In genomic region chr12:117619523-117620023, GRCm38 (mm10) we compare ENCODE assay signal across 26 mouse cellular contexts.
DNase-seq lines count a peak whose midpoint lies in the region; ATAC-seq and TF ChIP-seq lines count a peak whose summit lies in the region.
"Had no signal": no experiment of that assay in that cellular context is flagged by ENCODE, and none has a peak within 500 bp of the region (broad histone marks: within the 10 kb centered on the region; RNA-seq: fewer than 3 reads in every experiment).

No protein-coding gene starts in this region.

- no peak overlapping the region for H3K4me3 ChIP-seq in forebrain, postnatal 0 days (ENCODE audit: low read depth, low read length)
- H3K4me3 ChIP-seq in forebrain, embryonic 13.5 days, result no peak overlapping the region
- no peak overlapping the region for H3K4me3 ChIP-seq in hindbrain, postnatal 0 days (ENCODE audit: low read length)
- H3K4me3 ChIP-seq in hindbrain, embryonic 11.5 days (ENCODE audit: low read depth, low read length), result no peak overlapping the region
- H3K4me3 ChIP-seq: heart, embryonic 13.5 days; hindbrain, embryonic 15.5 days; limb, embryonic 10.5 days; limb, embryonic 15.5 days; liver, embryonic 13.5 days; megakaryocyte, embryonic 14.5 days; midbrain, embryonic 13.5 days; neural tube, embryonic 13.5 days had no signal

- no peak overlapping the region for H3K9ac ChIP-seq in forebrain, postnatal 0 days
- H3K9ac ChIP-seq in forebrain, embryonic 13.5 days, result no peak overlapping the region
- no peak overlapping the region for H3K9ac ChIP-seq in hindbrain, postnatal 0 days (replicated peaks; ENCODE audit: low read length)
- H3K9ac ChIP-seq in hindbrain, embryonic 11.5 days (ENCODE audit: low read depth, low read length), result no peak overlapping the region
- H3K9ac ChIP-seq: heart, embryonic 13.5 days; hindbrain, embryonic 15.5 days; limb, embryonic 15.5 days; liver, embryonic 13.5 days; midbrain, embryonic 13.5 days; neural tube, embryonic 13.5 days had no signal

- no peak overlapping the region for H3K27ac ChIP-seq in forebrain, postnatal 0 days (ENCODE audit: low read depth, low read length)
- H3K27ac ChIP-seq in forebrain, embryonic 13.5 days, result no peak overlapping the region
- no peak overlapping the region for H3K27ac ChIP-seq in hindbrain, postnatal 0 days
- H3K27ac ChIP-seq in hindbrain, embryonic 11.5 days (ENCODE audit: low read depth, low read length), result no peak overlapping the region
- H3K27ac ChIP-seq: heart, embryonic 13.5 days; hindbrain, embryonic 15.5 days; limb, embryonic 10.5 days; limb, embryonic 15.5 days; liver, embryonic 13.5 days; midbrain, embryonic 13.5 days; neural tube, embryonic 13.5 days had no signal

- peak; percentile 29; the same call in 1 of the 2 replicates for ATAC-seq in forebrain, postnatal 0 days
- no peak for ATAC-seq in forebrain, embryonic 13.5 days
- ATAC-seq in hindbrain, postnatal 0 days, result 0 out of 2 replicates have a peak, but pooled peaks have one; percentile 7
- no peak for ATAC-seq in hindbrain, embryonic 11.5 days (ENCODE audit: low FRiP score)
- ATAC-seq in megakaryocyte progenitor cell, adult 5-6 weeks (replicated peaks; ENCODE audit: poor library complexity), result 0 out of 2 replicates have a peak, but pooled peaks have one; percentile 26
- ATAC-seq: CD4-positive, CD25-positive, alpha-beta regulatory T cell, adult 4 months; intestine, embryonic 16.5 days; midbrain, embryonic 13.5 days had no signal

- no peaks in the 10 kb centered on the region for H3K36me3 ChIP-seq in forebrain, postnatal 0 days (ENCODE audit: insufficient read depth)
- H3K36me3 ChIP-seq in forebrain, embryonic 13.5 days (ENCODE audit: poor library complexity, severe bottlenecking), result no peaks in the 10 kb centered on the region
- H3K36me3 ChIP-seq in hindbrain, postnatal 0 days (ENCODE audit: insufficient read depth, low read length), result no peaks in the 10 kb centered on the region
- H3K36me3 ChIP-seq in hindbrain, embryonic 11.5 days (ENCODE audit: control insufficient read depth, insufficient read depth, low read length), result no peaks in the 10 kb centered on the region
- H3K36me3 ChIP-seq: heart, embryonic 13.5 days; hindbrain, embryonic 15.5 days; limb, embryonic 10.5 days; limb, embryonic 15.5 days; liver, embryonic 13.5 days; midbrain, embryonic 13.5 days; neural tube, embryonic 13.5 days had no signal

- H3K4me1 ChIP-seq in forebrain, postnatal 0 days (ENCODE audit: insufficient read depth), result no peaks in the 10 kb centered on the region
- peaks cover 7% of the 10 kb centered on the region; the same call in 1 of the 2 replicates for H3K4me1 ChIP-seq in forebrain, embryonic 13.5 days
- no peaks in the 10 kb centered on the region for H3K4me1 ChIP-seq in hindbrain, postnatal 0 days (ENCODE audit: insufficient read depth, low read length)
- no peaks in the 10 kb centered on the region for H3K4me1 ChIP-seq in hindbrain, embryonic 11.5 days (replicated peaks; ENCODE audit: control insufficient read depth, insufficient read depth, low read length)
- H3K4me1 ChIP-seq: hindbrain, embryonic 15.5 days; limb, embryonic 15.5 days; liver, embryonic 13.5 days; megakaryocyte, embryonic 14.5 days had no signal

- no peaks in the 10 kb centered on the region for H3K27me3 ChIP-seq in forebrain, postnatal 0 days (ENCODE audit: insufficient read depth, low read length)
- peaks cover 15% of the 10 kb centered on the region; the same call in 1 of the 2 replicates for H3K27me3 ChIP-seq in forebrain, embryonic 13.5 days
- H3K27me3 ChIP-seq in hindbrain, postnatal 0 days (ENCODE audit: insufficient read depth, low read length), result no peaks in the 10 kb centered on the region
- H3K27me3 ChIP-seq in hindbrain, embryonic 11.5 days (ENCODE audit: control insufficient read depth, insufficient read depth, low read length), result no peaks in the 10 kb centered on the region
- H3K27me3 ChIP-seq: heart, embryonic 13.5 days; hindbrain, embryonic 15.5 days; limb, embryonic 15.5 days; liver, embryonic 13.5 days; megakaryocyte, embryonic 14.5 days; midbrain, embryonic 13.5 days had no signal

- WGBS in forebrain, postnatal 0 days, result 38% methylated on average over 4 of the region's 4 CpGs
- 54% methylated on average over 4 of the region's 4 CpGs for WGBS in forebrain, embryonic 13.5 days
- 47% methylated on average over 4 of the region's 4 CpGs for WGBS in hindbrain, postnatal 0 days
- WGBS in hindbrain, embryonic 11.5 days, result 79% methylated on average over 4 of the region's 4 CpGs

- TF ChIP-seq CTCF in forebrain, postnatal 0 days (IDR thresholded peaks at IDR 0.05; ENCODE audit: low read depth), result no peak
- TF ChIP-seq CTCF in hindbrain, postnatal 0 days (IDR thresholded peaks at IDR 0.05; ENCODE audit: low read depth), result no peak
- TF ChIP-seq CTCF in brain, embryonic 14.5 days (IDR thresholded peaks at IDR 0.05; ENCODE audit: borderline replicate concordance, extremely low read depth, insufficient read depth, insufficient read length), result no peak

- no peak overlapping the region for H3K4me2 ChIP-seq in forebrain, postnatal 0 days (ENCODE audit: low read depth)
- no peak overlapping the region for H3K4me2 ChIP-seq in forebrain, embryonic 13.5 days
- H3K4me2 ChIP-seq in hindbrain, postnatal 0 days (ENCODE audit: low read depth, low read length), result no peak overlapping the region
- H3K4me2 ChIP-seq in hindbrain, embryonic 11.5 days (replicated peaks; ENCODE audit: low read depth, low read length), result no peak overlapping the region
- H3K4me2 ChIP-seq: heart, embryonic 13.5 days; hindbrain, embryonic 15.5 days; limb, embryonic 15.5 days; liver, embryonic 13.5 days; midbrain, embryonic 13.5 days; neural tube, embryonic 13.5 days had no signal

- DNase-seq in forebrain, postnatal 0 days, result no peak
- peak; percentile 35 for DNase-seq in hindbrain, postnatal 0 days (ENCODE audit: low spot score)
- no peak for DNase-seq in hindbrain, embryonic 11.5 days (ENCODE audit: low spot score)
- DNase-seq in brain, embryonic 14.5 days (ENCODE audit: low read depth), result peak; percentile 66
- DNase-seq in right cerebral cortex, adult 18-20 months, result no peak
- DNase-seq: adrenal gland, postnatal 14 days; cerebellum, adult 2 months; cerebellum, postnatal 14 days; kidney, adult 9 months; kidney, postnatal 10 days; layer of hippocampus, postnatal 36 days; liver, embryonic 13.5 days; lung, adult 18-20 months; right cerebral cortex, postnatal 14 days; thymus, postnatal 4 days had no signal

- H3K9me3 ChIP-seq in forebrain, postnatal 0 days (ENCODE audit: low read length), result no peaks in the 10 kb centered on the region
- H3K9me3 ChIP-seq in forebrain, embryonic 13.5 days (replicated peaks), result no peaks in the 10 kb centered on the region
- no peaks in the 10 kb centered on the region for H3K9me3 ChIP-seq in hindbrain, postnatal 0 days (ENCODE audit: low read length)
- H3K9me3 ChIP-seq in hindbrain, embryonic 11.5 days (ENCODE audit: control insufficient read depth, low read length), result no peaks in the 10 kb centered on the region
- H3K9me3 ChIP-seq: heart, embryonic 13.5 days; hindbrain, embryonic 15.5 days; limb, embryonic 10.5 days; limb, embryonic 15.5 days; liver, embryonic 13.5 days; megakaryocyte, embryonic 14.5 days; midbrain, embryonic 13.5 days; neural tube, embryonic 13.5 days had no signal

- TF ChIP-seq POLR2A in brain, embryonic 14.5 days (IDR thresholded peaks at IDR 0.05; ENCODE audit: borderline replicate concordance, extremely low read depth, insufficient read depth, insufficient read length, poor library complexity, severe bottlenecking), result no peak

Comparison
In these comparisons a context has a peak if more than half of its experiments do, and no peak if none do; other contexts are left out.
1. ATAC-seq: peak in forebrain, postnatal 0 days (single experiment), hindbrain, postnatal 0 days (single experiment) and megakaryocyte progenitor cell, adult 5-6 weeks (single experiment); none in forebrain, embryonic 13.5 days (single experiment) and hindbrain, embryonic 11.5 days (single experiment).
2. DNase-seq: peak in hindbrain, postnatal 0 days (single experiment) and brain, embryonic 14.5 days (single experiment); none in forebrain, postnatal 0 days (single experiment), hindbrain, embryonic 11.5 days (single experiment) and right cerebral cortex, adult 18-20 months (single experiment).